Mouse (Mus musculus): ENCODE results near the gene Gatad2a. TPM values are rescaled to one million over a fixed set of nuclear protein-coding genes. Genes with fewer than 3 reads are reported as not detected.

Gatad2a gene
- polyA plus RNA-seq, 1 experiment from 2014 or later: 30.6 TPM

GRCm38 (mm10) chr8:69876967-69877366 lies 119.2 kb downstream of the Gatad2a start:
- H3K4me2 ChIP-seq: no peak overlapping the region
- 74% methylated on average over 10 of the region's 10 CpGs for WGBS
- H3K4me1 ChIP-seq (replicated peaks): peaks cover 19% of the 10 kb centered on the region
- no peaks in the 10 kb centered on the region for H3K9me3 ChIP-seq
- H3K9ac ChIP-seq: no peak overlapping the region
- H3K36me3 ChIP-seq: peaks cover 9% of the 10 kb centered on the region; the same call in 1 of the 2 replicates
- no peak for ATAC-seq (ENCODE audit: low read depth)
- H3K27ac ChIP-seq (replicated peaks): no peak overlapping the region
- no peak overlapping the region for H3K4me3 ChIP-seq
- peaks cover 51% of the 10 kb centered on the region for H3K27me3 ChIP-seq

GRCm38 (mm10) chr8:69876097-69876496 lies 120.1 kb downstream of the Gatad2a start:
- Histone ChIP-seq H3K4me3 (no peak overlapping the region), H3K27ac (replicated peaks) (no peak overlapping the region), H3K4me2 (no peak overlapping the region), H3K4me1 (replicated peaks) (peaks cover 11% of the 10 kb centered on the region), H3K9ac (no peak overlapping the region), H3K27me3 (peaks cover 43% of the 10 kb centered on the region), H3K9me3 (no peaks in the 10 kb centered on the region), H3K36me3 (peaks cover 15% of the 10 kb centered on the region; the same call in 1 of the 2 replicates)
- ATAC-seq (ENCODE audit: low read depth): no peak
- WGBS: 47% methylated on average over 10 of the region's 10 CpGs

- no peak overlapping the region for H3K9ac ChIP-seq
- H3K4me2 ChIP-seq: no peak overlapping the region
- H3K36me3 ChIP-seq: peaks cover 15% of the 10 kb centered on the region; the same call in 1 of the 2 replicates
- no peaks in the 10 kb centered on the region for H3K4me1 ChIP-seq (replicated peaks)
- H3K9me3 ChIP-seq: no peaks in the 10 kb centered on the region
- 86% methylated on average over 13 of the region's 13 CpGs for WGBS
- no peak for ATAC-seq (ENCODE audit: low read depth)
- no peak overlapping the region for H3K27ac ChIP-seq (replicated peaks)
- peaks cover 28% of the 10 kb centered on the region for H3K27me3 ChIP-seq
- no peak overlapping the region for H3K4me3 ChIP-seq
Observed at GRCm38 (mm10) chr8:69874654-69875053, 121.5 kb downstream of the Gatad2a start.

GRCm38 (mm10) chr8:69874155-69874554 lies 122.0 kb downstream of the Gatad2a start:
- WGBS: 12% methylated on average over 9 of the region's 9 CpGs
- Histone ChIP-seq H3K27ac (replicated peaks) (no peak overlapping the region), H3K9me3 (no peaks in the 10 kb centered on the region), H3K4me1 (replicated peaks) (no peaks in the 10 kb centered on the region), H3K4me3 (no peak overlapping the region), H3K36me3 (peaks cover 15% of the 10 kb centered on the region; the same call in 1 of the 2 replicates), H3K4me2 (no peak overlapping the region), H3K27me3 (peaks cover 23% of the 10 kb centered on the region), H3K9ac (no peak overlapping the region)
- no peak for ATAC-seq (ENCODE audit: low read depth)

- Histone ChIP-seq H3K4me3 (no peak overlapping the region), H3K4me1 (replicated peaks) (no peaks in the 10 kb centered on the region), H3K9ac (no peak overlapping the region), H3K4me2 (no peak overlapping the region), H3K27me3 (no peaks in the 10 kb centered on the region), H3K36me3 (peaks cover 15% of the 10 kb centered on the region; the same call in 1 of the 2 replicates), H3K9me3 (no peaks in the 10 kb centered on the region), H3K27ac (replicated peaks) (no peak overlapping the region)
- ATAC-seq (ENCODE audit: low read depth): no peak
- 89% methylated on average over 6 of the region's 6 CpGs for WGBS
Observed at GRCm38 (mm10) chr8:69870907-69871306, 125.3 kb downstream of the Gatad2a start.

GRCm38 (mm10) chr8:69870003-69870765 lies 126.0 kb downstream of the Gatad2a start:
- Histone ChIP-seq H3K4me2 (no peak overlapping the region), H3K4me3 (no peak overlapping the region), H3K4me1 (replicated peaks) (no peaks in the 10 kb centered on the region), H3K27me3 (no peaks in the 10 kb centered on the region), H3K36me3 (peaks cover 15% of the 10 kb centered on the region), H3K27ac (replicated peaks) (no peak overlapping the region), H3K9ac (no peak overlapping the region), H3K9me3 (no peaks in the 10 kb centered on the region)
- WGBS: 82% methylated on average over 11 of the region's 11 CpGs
- ATAC-seq (ENCODE audit: low read depth): no peak

GRCm38 (mm10) chr8:69867696-69868326 lies 128.4 kb downstream of the Gatad2a start:
- peaks cover 27% of the 10 kb centered on the region for H3K36me3 ChIP-seq
- H3K4me1 ChIP-seq (replicated peaks): no peaks in the 10 kb centered on the region
- no peak overlapping the region for H3K27ac ChIP-seq (replicated peaks)
- no peak overlapping the region for H3K4me2 ChIP-seq
- H3K9ac ChIP-seq: no peak overlapping the region
- WGBS: 79% methylated on average over 5 of the region's 5 CpGs
- H3K27me3 ChIP-seq: no peaks in the 10 kb centered on the region
- no peaks in the 10 kb centered on the region for H3K9me3 ChIP-seq
- no peak overlapping the region for H3K4me3 ChIP-seq
- ATAC-seq (ENCODE audit: low read depth): no peak

GRCm38 (mm10) chr8:69864180-69864579 lies 132.0 kb downstream of the Gatad2a start:
- no peak overlapping the region for H3K27ac ChIP-seq (replicated peaks)
- no peak overlapping the region for H3K4me3 ChIP-seq
- H3K9me3 ChIP-seq: no peaks in the 10 kb centered on the region
- no peak overlapping the region for H3K4me2 ChIP-seq
- H3K36me3 ChIP-seq: peaks cover 40% of the 10 kb centered on the region
- 84% methylated on average over 5 of the region's 5 CpGs for WGBS
- H3K9ac ChIP-seq: no peak overlapping the region
- no peaks in the 10 kb centered on the region for H3K4me1 ChIP-seq (replicated peaks)
- no peaks in the 10 kb centered on the region for H3K27me3 ChIP-seq
- no peak for ATAC-seq (ENCODE audit: low read depth)

GRCm38 (mm10) chr8:69863387-69864020 lies 132.7 kb downstream of the Gatad2a start:
- no peak overlapping the region for H3K4me2 ChIP-seq
- no peak overlapping the region for H3K9ac ChIP-seq
- no peaks in the 10 kb centered on the region for H3K4me1 ChIP-seq (replicated peaks)
- H3K27me3 ChIP-seq: no peaks in the 10 kb centered on the region
- H3K27ac ChIP-seq (replicated peaks): no peak overlapping the region
- WGBS: 95% methylated on average over 5 of the region's 5 CpGs
- H3K9me3 ChIP-seq: no peaks in the 10 kb centered on the region
- peaks cover 44% of the 10 kb centered on the region for H3K36me3 ChIP-seq
- no peak overlapping the region for H3K4me3 ChIP-seq
- ATAC-seq (ENCODE audit: low read depth): no peak

GRCm38 (mm10) chr8:69861251-69861650 lies 134.9 kb downstream of the Gatad2a start:
- Histone ChIP-seq H3K27ac (replicated peaks) (no peak overlapping the region), H3K9me3 (no peaks in the 10 kb centered on the region), H3K9ac (no peak overlapping the region), H3K4me3 (no peak overlapping the region), H3K4me1 (replicated peaks) (no peaks in the 10 kb centered on the region), H3K4me2 (no peak overlapping the region), H3K36me3 (peaks cover 47% of the 10 kb centered on the region), H3K27me3 (no peaks in the 10 kb centered on the region)
- WGBS: 64% methylated on average over 2 of the region's 2 CpGs
- ATAC-seq (ENCODE audit: low read depth): no peak

- WGBS: 62% methylated on average over 4 of the region's 4 CpGs
Observed at GRCm38 (mm10) chr8:69860807-69861206, 135.4 kb downstream of the Gatad2a start.

More at GRCm38 (mm10) chr8:69860807-69861206, 135.4 kb downstream of the Gatad2a start:
- no peaks in the 10 kb centered on the region for H3K9me3 ChIP-seq
- no peak overlapping the region for H3K9ac ChIP-seq
- H3K4me3 ChIP-seq: no peak overlapping the region
- no peak overlapping the region for H3K4me2 ChIP-seq
- ATAC-seq (ENCODE audit: low read depth): no peak
- H3K4me1 ChIP-seq (replicated peaks): no peaks in the 10 kb centered on the region
- no peak overlapping the region for H3K27ac ChIP-seq (replicated peaks)
- peaks cover 47% of the 10 kb centered on the region for H3K36me3 ChIP-seq
- no peaks in the 10 kb centered on the region for H3K27me3 ChIP-seq

Data from neural tube, embryonic 13.5 days (tissue).